Mouse (Mus musculus): ENCODE data around the gene Slc25a21.

DNA sequence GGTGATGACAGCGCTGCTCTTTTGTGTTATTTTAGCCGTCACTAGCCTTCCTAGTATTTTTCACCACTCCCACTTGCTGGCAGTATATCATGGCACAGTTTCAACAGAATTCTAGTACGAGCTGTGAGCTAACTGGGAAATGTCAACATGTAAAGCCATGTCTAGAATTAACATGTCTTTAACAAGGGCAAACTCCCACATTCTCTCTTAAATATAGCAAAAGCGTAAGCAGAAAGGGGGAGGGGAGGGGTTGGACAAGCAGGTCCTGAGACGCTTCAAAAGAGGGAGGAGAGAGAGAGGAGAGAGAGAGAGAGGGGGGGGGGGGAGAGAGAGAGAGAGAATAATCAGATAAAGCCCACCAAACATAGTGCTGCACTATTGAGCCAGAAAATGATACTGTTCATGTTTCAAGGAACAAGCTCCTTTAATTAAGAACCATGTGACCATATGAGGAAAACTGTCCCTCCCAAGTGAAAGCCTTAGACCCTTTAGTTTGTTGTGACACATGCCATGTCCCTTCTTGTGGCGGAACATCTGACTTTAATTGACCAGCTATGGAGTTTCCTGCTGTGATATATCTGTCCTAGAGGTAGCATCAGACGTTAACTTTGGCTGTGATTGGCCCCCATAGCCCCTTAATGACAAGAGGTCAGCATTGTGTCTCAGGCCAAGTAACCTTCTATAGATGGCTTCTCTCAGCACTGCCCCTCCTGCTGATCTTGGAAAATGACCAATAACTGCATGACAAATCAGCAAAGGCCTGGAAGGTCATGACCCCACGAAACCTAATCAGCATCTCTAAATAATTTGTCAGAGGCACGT is 237.8 kb downstream of the Slc25a21 start:
- TF ChIP-seq CTCF (IDR thresholded peaks at IDR 0.05; ENCODE audit: low read depth) = no peak
- no peak for TF ChIP-seq EP300 (optimal IDR thresholded peaks at IDR 0.05)
